Mouse (Mus musculus) liver, embryonic 14.5 days (tissue): Measurements from ENCODE around the gene Pald1. TPM values are rescaled to one million over a fixed set of nuclear protein-coding genes. Genes with fewer than 3 reads are reported as not detected.

ENCODE experiments used
- ATAC-seq: fragments of 200-750 bp; cut with Nextera tagmentation; 2 replicates; pipeline ENCODE4 v1.8.0; 2017; ENCODE audit warnings: moderate number of reproducible peaks, mild to moderate bottlenecking, moderate library complexity; ENCODE audit not compliant: insufficient read depth
- DNase-seq, 3 experiments: peaks; one replicate each; pipeline ENCODE4 v3.0.0-alpha.2; 2012 to 2013; ENCODE audit warnings: low read depth in 3 of 3, low spot score in 3 of 3
- H3K27ac ChIP-seq: fragments of 300-500 bp; sonication (generic); 2 replicates; pipeline ENCODE4 v1.5.1; 2014; ENCODE audit warnings: moderate library complexity, mild to moderate bottlenecking, control low read depth, inconsistent platforms
- H3K27me3 ChIP-seq: fragments of 300-500 bp; sonication (generic); 2 replicates; pipeline ENCODE4 v1.6.1; 2014; ENCODE audit warnings: mild to moderate bottlenecking, low read length, moderate library complexity; ENCODE audit not compliant: control insufficient read depth, insufficient read depth
- H3K36me3 ChIP-seq: fragments of 300-500 bp; sonication (generic); replicated peaks from 2 replicates; pipeline ENCODE4 v1.6.1; 2014; ENCODE audit warnings: low read depth; ENCODE audit not compliant: control insufficient read depth, insufficient read depth
- H3K4me1 ChIP-seq, 2 experiments: fragments of 200-500 bp in 1 of 2; fragments of 300-500 bp in 1 of 2; sonication (generic) in 1 of 2; replicated peaks; 2 replicates each; pipeline ENCODE4 v1.6.1; 2012 to 2014; ENCODE audit warnings: antibody characterized with exemption in 1 of 2, inconsistent platforms in 1 of 2, low read length in 1 of 2; ENCODE audit not compliant: control insufficient read depth in 2 of 2, insufficient read depth in 2 of 2
- H3K4me2 ChIP-seq: fragments of 300-500 bp; sonication (generic); 2 replicates; pipeline ENCODE4 v1.6.1; 2014; ENCODE audit warnings: low read depth, mild to moderate bottlenecking, control low read depth, moderate library complexity
- H3K4me3 ChIP-seq, 2 experiments: fragments of 200-500 bp in 1 of 2; fragments of 300-500 bp in 1 of 2; sonication (generic) in 1 of 2; 2 replicates each; pipeline ENCODE4 v1.5.1; 2012 to 2014; ENCODE audit warnings: low read depth in 2 of 2, low read length in 2 of 2, mild to moderate bottlenecking in 2 of 2, control low read depth in 1 of 2, inconsistent platforms in 1 of 2, moderate library complexity in 1 of 2; ENCODE audit not compliant: insufficient read depth in 1 of 2
- H3K9ac ChIP-seq: fragments of 300-500 bp; sonication (generic); replicated peaks from 2 replicates; pipeline ENCODE4 v1.6.1; 2014; ENCODE audit warnings: mild to moderate bottlenecking, control low read depth, moderate library complexity
- H3K9me3 ChIP-seq: fragments of 300-500 bp; sonication (generic); 2 replicates; pipeline ENCODE4 v1.6.1; 2016; ENCODE audit warnings: low read length, mixed read lengths; ENCODE audit not compliant: control insufficient read depth
- CTCF ChIP-seq: IDR thresholded peaks from 2 replicates; pipeline ENCODE4 v1.5.1; 2016; ENCODE audit warnings: antibody characterized with exemption, low read depth, control low read depth
- EP300 ChIP-seq: IDR thresholded peaks from 2 replicates; pipeline ENCODE4 v1.6.1; 2016; ENCODE audit warnings: antibody characterized with exemption, low read depth
- WGBS: fragments of 180-500 bp; shearing (Covaris S2); extraction: QIAGEN DNeasy Blood & Tissue Kit; methylation state at CpG from one replicate; pipeline ENCODE4 v1.1.7; 2014; ENCODE audit not compliant: insufficient replicate concordance; 5-methylcytosine and 5-hydroxymethylcytosine counted together
- polyA plus RNA-seq, 2 experiments: library from polyadenylated mRNA; depleted of rRNA in 1 of 2; stranded (reverse) in 1 of 2; unstranded in 1 of 2; fragments of >200 nt; fragmentation: Nextera tagmentation in 1 of 2; extraction: Ambion mirVana in 1 of 2; gene quantifications; 2 replicates each; pipeline versions ENCODE4 v1.2.1 to v1.2.3; 2012 to 2014

Pald1 gene
- polyA plus RNA-seq, 2 experiments, result 4.0 to 4.4 TPM

- no peak overlapping the region for H3K27ac ChIP-seq
- DNase-seq, result peak; percentile 47 to 51 (median 48)
- no peaks in the 10 kb centered on the region for H3K9me3 ChIP-seq
- ATAC-seq, result peak; percentile 58; the same call in 1 of the 2 replicates
- 23% methylated on average over 13 of the region's 13 CpGs for whole genome bisulfite sequencing
- no peaks in the 10 kb centered on the region for H3K4me1 ChIP-seq
- H3K27me3 ChIP-seq, result no peaks in the 10 kb centered on the region
- no peak overlapping the region for H3K4me3 ChIP-seq
- H3K9ac ChIP-seq, result no peak overlapping the region
- no peaks in the 10 kb centered on the region for H3K36me3 ChIP-seq
- TF ChIP-seq EP300 (no peak), CTCF (peak; percentile 95)
- no peak overlapping the region for H3K4me2 ChIP-seq
These were observed 15.9 kb upstream of the Pald1 start for GRCm38 (mm10) chr10:61399156-61399734.

GRCm38 (mm10) chr10:61398125-61398524 is 14.8 kb upstream of the Pald1 start:
- no peak overlapping the region for H3K4me3 ChIP-seq
- no peaks in the 10 kb centered on the region for H3K27me3 ChIP-seq
- WGBS, result 56% methylated on average over 3 of the region's 3 CpGs
- no peak for ATAC-seq
- H3K4me2 ChIP-seq, result no peak overlapping the region
- H3K27ac ChIP-seq, result no peak overlapping the region
- DNase-seq, result no peak
- no peaks in the 10 kb centered on the region for H3K4me1 ChIP-seq
- TF ChIP-seq EP300, result no peak
- no peak for TF ChIP-seq CTCF
- H3K9me3 ChIP-seq, result no peaks in the 10 kb centered on the region
- no peak overlapping the region for H3K9ac ChIP-seq
- no peaks in the 10 kb centered on the region for H3K36me3 ChIP-seq

- Histone ChIP-seq H3K27ac (no peak overlapping the region), H3K4me3 (no peak overlapping the region), H3K9me3 (no peaks in the 10 kb centered on the region), H3K4me1 (no peaks in the 10 kb centered on the region), H3K36me3 (no peaks in the 10 kb centered on the region), H3K27me3 (no peaks in the 10 kb centered on the region), H3K9ac (no peak overlapping the region), H3K4me2 (no peak overlapping the region)
- no peak for ATAC-seq
- no peak for DNase-seq
- WGBS, result 24% methylated on average over 9 of the region's 9 CpGs
- TF ChIP-seq EP300 (no peak), CTCF (no peak)
These were observed 11.3 kb upstream of the Pald1 start for GRCm38 (mm10) chr10:61394476-61395136.

GRCm38 (mm10) chr10:61392584-61392983 is 9.3 kb upstream of the Pald1 start:
- Histone ChIP-seq H3K4me3 (no peak overlapping the region), H3K9ac (no peak overlapping the region), H3K27ac (no peak overlapping the region), H3K27me3 (no peaks in the 10 kb centered on the region), H3K4me1 (no peaks in the 10 kb centered on the region), H3K9me3 (no peaks in the 10 kb centered on the region), H3K36me3 (no peaks in the 10 kb centered on the region), H3K4me2 (no peak overlapping the region)
- ATAC-seq, result no peak
- WGBS, result 35% methylated on average over 4 of the region's 4 CpGs
- TF ChIP-seq CTCF, result no peak
- no peak for TF ChIP-seq EP300
- DNase-seq, result no peak

GRCm38 (mm10) chr10:61390148-61390547 is 6.8 kb upstream of the Pald1 start:
- H3K27me3 ChIP-seq, result no peaks in the 10 kb centered on the region
- H3K4me1 ChIP-seq, result no peaks in the 10 kb centered on the region
- 34% methylated on average over 2 of the region's 2 CpGs for WGBS
- no peak overlapping the region for H3K4me2 ChIP-seq
- no peaks in the 10 kb centered on the region for H3K36me3 ChIP-seq
- DNase-seq (no peak), ATAC-seq (no peak)
- H3K27ac ChIP-seq, result no peak overlapping the region
- H3K9ac ChIP-seq, result no peak overlapping the region
- no peaks in the 10 kb centered on the region for H3K9me3 ChIP-seq
- no peak overlapping the region for H3K4me3 ChIP-seq
- TF ChIP-seq EP300 (no peak), CTCF (no peak)
